Mouse (Mus musculus) Muller cell, postnatal 12 days (primary cell): ENCODE measurements at regions not wholly inside any gene's neighbourhood (a gene's known extent, or its start where the extent isn't known, plus 50 kb on each side); places are given as distances from the start of the nearest gene placed in this dataset.

Experiments used
- DNase-seq: peaks from one replicate; pipeline ENCODE4 v3.0.0-alpha.2; 2015; ENCODE audit errors: inconsistent ontology term

DNA sequence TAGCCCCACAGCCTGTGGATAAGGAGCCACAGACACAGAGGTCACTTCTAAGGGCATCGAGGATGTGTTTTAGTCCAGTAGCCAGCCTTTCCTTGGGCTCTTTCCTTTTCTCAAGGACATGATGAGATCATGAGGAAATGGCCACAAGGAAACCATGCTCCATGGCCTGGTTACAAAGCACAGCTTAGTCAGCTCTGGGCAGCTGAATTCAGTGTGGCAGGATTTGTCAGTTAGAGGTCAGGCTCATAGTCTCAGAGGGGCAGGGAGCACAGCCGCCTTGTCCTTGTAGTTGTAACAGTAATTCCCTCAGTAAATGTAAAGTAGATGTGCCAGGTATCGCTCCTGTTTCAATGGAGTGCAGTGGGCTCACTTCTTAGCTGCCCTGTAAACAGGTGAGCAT, 111.7 kb upstream of the Vangl1 start:
- DNase-seq = no peak

DNA sequence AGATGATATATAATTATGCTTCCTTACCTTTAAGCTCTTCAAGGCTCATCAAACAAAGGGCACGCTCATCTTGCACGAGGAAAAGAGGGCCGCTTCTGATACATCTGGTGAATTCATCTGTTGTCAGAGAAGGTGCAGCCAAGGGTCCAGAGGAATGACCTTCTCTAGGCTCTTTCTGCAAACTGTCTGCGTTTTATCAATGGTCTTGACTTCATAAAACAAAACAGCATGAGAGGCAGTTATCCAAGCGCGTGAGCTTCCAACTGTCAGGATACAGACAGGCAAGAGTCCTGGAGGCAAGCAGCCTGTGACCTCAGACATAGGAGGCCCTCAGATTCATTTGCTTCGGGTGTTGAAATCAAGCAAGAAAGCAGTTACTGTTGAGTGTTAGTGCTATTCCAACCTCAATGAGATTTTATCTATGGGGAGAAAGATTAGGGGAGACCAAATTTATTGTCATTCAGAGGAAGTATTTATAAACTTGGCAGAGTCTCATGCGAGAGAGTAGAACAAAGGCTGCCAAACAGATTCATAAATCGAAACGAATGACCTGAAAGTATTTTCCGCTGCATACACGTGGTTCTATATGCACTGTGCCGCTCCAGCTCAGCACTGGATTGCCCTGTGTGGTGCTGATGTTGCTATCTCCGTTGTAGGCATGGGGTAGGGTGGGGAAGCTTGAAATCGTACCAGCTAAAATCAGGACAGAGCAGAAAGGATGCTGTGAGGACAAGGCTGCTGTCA, 107.2 kb upstream of the Vangl1 start:
- peak; percentile 41 for DNase-seq

DNA sequence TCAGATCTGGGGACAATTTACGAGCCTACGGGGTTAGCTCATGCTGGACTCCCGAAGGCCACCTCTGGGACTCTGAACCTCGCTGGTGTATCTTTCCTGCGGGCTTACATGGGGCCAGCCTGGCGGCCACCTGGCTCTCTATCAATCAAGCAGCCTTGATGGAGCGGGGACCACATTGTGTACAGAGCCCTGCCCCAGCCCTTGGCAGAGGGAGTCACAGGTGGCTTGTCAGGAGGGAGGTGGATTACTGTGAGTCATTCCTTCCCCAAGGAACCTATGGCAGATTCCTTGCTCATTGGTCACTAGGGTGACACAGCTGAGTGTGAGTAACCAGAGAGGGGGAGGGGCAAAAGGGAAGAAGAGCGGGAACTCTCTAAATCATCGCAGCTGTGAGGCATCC, 105.8 kb upstream of the Vangl1 start:
- peak; percentile 5 for DNase-seq

DNA sequence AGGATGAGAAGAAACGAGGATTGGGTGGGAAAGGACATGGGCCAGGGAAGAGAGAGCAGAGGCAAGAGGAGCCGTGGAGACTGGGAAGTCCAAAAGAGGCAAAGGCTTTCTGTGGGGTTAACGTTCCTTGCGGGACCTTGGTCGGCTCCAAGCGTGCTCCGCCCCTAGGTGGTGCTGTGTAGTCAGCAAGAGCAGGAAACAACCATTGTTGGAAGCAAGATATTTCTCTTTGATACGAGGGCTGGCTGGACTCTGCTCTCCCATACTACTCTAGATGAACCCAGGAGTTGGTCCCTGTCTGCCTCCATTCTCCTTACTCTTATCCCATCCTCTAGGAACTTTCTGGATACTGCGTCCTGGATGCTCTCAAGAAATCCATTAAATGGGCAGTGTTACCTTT, 105.3 kb upstream of the Vangl1 start:
- DNase-seq = peak; percentile 38

DNA sequence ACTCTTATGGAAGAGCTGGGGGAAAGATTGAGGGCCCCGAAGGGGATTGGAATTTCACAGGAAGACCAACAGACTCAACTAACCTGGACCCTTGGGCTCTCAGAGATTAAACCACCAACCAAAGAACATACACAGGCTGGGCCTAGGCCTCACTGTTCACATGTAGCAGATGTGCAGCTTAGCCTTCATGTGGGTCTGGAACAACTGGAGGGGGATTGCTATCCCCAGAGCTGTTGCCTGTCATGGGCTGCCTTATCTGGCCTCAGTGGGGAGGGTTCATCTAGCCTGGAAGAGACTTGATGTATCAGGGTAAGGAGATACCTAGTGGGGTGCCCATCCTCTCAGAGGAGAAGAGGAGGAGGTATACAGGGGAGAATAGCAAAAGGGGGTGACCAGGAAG, 103.2 kb upstream of the Vangl1 start:
- no peak for DNase-seq

DNA sequence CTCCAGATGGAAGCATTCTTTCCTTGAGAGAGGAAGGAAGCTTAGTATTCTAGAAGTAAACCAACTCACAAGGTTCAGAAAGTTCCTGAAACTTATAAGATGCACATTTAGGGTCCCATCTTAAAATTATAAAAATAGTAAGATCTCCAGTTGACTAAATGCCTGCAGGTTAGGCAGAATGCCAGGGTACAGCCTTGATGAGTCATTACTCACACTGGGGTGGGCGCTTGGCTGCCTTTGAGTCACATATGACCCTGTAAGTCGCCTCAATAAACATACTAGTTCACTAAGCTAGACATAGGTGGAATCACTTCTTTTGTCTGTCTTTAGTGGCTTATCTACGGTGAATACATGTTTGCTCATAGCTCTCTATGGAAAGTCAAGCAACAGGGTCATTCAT, 87.9 kb upstream of the Vangl1 start:
- DNase-seq = no peak

DNA sequence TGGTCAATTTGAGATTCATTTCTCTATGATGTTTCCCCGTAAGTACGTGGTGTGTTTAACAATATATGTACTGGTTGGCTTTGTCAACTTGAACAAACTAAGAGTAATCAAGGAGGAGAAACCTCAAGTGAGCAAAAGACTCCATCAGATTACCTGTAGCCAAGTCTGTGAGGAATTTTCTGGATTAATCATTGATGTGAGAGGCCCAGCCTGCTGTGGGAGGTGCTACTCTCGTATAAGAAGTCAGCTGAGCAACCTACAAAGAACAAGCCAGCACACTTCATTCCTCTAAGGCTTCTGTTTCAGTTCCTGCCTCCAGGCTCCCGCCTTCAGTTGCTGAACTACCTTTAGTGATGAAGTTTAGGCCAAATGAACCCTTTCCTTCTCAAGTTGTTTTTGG, 77.5 kb upstream of the Vangl1 start:
- no peak for DNase-seq

DNA sequence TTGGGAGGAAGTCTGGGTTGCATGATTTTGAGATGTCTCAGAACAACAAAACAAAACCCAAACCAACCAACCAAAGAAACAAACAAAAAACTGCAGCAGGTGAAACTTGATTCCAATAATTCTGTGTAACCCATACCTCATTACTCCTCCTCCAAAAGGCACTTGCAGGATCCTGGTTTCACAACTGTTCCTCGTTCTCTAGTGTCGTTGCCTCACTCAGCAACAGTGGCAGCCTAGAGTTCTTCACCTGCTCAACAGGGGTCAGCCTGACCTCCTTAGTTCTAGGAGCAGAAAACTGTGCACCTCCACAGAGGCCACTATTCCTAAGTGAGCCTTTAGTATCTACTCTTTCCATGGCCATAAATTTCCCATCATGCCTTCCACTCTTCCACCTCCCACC, 72.3 kb upstream of the Vangl1 start:
- no peak for DNase-seq

DNA sequence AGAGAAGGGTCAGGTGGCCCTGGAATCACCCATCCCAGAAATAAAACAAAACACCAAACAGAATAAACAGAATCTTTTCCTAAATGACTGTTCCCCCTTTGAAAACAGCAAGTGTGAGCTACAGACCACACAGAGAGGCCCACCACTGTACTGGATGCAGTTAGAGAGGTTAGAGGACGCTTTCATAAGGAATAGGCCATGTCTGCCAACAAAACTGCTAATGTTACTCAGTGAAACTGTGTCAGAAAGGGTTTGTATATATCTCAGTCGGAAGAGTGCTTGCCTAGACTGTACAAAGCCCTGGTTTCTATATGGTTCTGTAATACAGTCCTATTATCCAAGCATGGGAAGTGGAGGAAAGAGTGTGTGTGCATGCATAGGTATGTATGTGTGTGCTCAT, 71.8 kb upstream of the Vangl1 start:
- no peak for DNase-seq

DNA sequence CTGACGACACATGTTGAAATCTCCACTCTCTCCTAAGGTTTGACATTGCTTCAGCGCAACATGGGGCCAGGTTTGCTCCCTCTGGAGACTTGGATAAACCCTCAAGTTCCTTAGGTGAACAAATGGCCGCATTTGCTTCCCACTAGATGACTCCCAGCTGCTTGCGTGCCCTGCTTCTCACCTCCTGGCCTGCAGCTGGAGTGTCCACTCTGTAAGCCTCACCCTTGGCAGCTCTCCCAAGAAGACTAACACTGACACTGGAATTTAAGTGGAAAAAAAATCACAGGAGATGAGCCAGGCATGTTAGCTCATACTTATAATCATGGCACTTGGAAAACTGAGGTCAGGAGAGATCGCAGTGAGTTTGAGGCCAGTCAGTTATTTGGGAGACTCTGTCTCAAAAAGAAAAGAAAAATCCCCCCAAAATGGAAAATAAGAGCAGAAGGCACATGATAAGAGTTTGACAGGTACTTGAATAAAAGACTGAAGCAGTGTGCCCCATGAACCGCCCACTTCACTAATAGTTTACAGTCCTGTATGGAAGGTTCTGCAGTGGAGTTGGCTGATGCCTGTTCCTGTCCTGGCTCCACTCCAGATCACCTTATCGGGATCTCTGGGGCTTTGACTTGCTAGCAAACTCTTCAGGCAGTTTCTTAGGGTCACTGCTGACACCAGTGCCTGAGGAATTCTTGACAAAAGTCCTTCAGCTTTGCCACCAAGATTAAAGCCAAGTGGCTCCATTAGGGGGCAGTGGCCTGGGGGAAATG, 70.9 kb upstream of the Vangl1 start:
- DNase-seq = no peak

DNA sequence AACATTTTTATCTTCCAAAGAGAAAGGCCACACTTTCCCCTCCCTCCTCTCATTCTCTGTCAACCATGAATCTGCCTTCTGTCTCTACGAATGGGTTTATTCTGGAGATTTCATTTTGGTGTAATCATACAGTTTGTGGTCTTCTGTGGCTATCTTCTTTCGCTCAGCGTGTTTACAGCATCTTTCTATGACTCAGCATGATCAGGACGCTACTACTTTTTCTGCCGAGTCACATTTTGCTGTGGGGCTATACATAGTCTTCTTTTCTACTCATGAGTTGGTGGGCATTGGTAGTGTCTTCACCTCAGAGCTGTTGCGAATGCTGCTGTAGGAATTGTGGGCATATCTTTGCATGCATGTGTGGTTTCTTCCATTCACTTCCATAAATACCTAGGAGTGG, 66.3 kb upstream of the Vangl1 start:
- DNase-seq = no peak

DNA sequence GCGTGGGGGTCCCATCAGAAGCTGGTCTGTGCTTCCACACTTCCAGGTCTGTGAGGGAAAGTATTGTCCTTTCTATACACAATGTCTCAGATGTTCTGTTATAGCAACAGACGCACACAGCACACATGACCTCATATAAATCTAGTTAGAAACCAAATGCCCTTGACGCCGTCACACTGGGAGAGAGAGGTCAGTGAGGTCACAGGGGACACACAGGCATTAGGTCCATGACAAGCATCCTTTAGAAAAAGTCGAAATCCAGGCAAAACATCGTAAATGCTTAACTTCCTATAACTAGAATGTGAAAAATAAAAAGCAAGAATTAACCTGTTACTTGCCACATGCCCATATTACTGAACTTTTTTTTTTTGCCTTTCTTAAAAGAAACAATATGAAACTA, 65.8 kb upstream of the Vangl1 start:
- DNase-seq = no peak

DNA sequence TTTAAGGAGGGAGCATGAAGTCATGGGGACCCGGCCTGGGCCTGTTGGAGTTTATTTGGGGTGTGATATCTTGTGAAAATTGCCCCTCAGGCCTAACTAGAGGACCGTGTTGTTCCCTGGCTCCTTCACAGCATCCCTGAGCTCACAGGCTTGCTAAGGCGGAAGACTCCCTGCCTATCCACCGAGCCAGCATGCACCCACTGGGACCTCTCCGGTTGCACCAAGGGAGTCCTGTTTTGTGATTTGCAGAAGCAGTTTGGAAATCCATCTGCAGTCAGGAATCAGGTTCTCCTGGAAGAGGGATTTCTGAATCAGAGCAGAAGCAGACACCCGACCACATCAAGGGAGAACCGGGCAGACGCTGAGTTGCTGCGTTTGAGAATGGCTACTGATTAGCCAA, 61.6 kb upstream of the Vangl1 start:
- DNase-seq = no peak

DNA sequence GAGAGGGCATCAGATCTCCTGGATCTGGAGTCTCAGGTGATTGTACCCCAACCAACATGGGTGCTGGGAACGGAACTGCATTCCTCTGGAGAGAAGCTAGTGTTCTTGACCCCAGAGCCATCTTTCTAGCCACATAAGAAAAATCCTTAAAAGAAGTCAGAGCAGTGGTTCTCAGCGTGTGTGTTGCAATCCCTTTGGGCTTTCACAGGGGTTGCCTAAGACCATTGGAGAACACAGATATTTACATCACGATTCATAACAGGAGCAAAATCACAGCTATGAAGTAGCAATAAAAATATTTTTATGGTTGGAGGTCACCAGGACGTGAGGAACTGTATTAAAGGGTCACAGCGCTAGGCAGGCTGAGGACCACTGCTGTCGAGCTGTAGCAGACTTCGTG, 60.7 kb upstream of the Vangl1 start:
- DNase-seq = no peak

DNA sequence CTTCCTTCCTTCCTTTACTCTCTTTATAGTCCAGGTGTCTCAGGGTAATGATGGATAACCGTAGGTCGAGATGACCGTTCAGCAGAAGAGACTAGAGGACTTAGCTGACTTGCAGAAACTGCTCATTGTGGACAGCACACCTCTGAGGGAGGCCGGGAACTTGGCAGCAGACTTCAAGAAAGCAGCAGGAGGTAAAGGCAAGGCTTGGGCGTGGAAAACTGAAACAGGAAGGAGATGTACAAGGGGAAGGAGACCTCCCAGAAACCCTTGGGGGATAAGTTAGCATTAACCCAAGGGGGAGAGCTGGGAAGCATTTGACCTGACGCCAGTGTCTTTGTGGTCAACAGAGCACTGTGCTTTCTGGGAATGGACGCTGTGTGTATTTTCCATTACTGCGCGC, 58.8 kb upstream of the Vangl1 start:
- no peak for DNase-seq

DNA sequence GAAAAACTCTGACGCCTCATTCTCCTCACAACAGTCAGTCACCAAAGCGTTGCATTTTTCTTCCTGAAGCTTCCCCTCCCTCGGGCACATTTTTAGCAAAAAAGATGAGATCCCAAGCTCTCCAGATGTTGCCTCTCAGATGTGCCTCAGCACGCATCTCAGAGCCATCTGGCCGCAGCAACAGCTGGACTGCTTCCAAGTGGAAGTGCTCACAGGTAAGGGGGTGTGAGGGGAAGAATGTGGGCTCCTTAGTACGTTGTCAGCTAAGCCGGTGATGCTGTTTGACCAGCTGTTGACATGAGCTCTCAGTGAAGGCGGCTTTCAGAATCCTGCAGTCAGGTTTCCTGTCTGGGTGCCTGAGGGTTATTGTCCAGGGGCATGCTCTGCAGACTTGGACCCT, 58.2 kb upstream of the Vangl1 start:
- no peak for DNase-seq

DNA sequence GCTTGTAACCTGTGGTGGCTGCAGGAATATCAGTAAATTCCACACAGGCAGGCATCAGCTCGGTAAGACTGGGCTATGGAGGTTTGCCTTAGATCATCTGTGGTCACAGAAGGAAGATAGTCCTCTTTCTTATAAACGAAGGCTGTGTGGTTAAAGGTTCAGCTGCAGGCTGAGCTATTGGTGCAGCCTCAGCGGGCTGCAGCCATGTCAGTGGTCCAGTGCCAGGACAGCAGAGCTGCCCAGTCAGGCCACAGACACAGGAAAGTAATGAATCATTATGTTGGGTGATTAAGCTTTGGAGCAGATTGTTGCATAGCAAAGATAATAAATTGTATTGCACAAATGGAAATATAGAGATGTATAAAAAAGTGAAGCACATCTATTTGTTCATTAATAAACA, 57.0 kb upstream of the Vangl1 start:
- no peak for DNase-seq
